Mouse (Mus musculus): ENCODE measurements around the gene Lgals3. TPM values are rescaled to one million over a fixed set of nuclear protein-coding genes. Genes with fewer than 3 reads are reported as not detected.

Lgals3 gene
- polyA plus RNA-seq, 1 experiment = 3.7 TPM

DNA sequence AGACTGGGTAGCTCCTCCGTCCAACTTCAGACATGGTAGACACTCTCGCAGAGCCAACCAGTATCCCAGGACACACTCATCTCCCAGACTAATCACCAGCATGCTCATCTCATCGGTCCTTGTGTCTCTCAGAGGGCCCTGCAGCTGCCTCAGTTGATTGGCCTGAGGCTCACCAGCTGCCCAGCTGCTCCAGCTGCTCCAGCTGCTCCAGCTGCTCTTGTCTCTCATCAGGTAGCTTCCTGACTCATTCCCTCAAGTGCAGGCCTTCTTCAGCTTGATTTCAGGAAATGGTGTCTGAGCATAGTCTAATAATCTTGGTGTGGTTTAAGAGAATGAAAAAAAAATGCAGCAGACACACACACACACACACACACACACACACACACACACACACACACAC is 10.9 kb upstream of the Lgals3 start:
- DNase-seq = no peak
- 86% methylated on average over 3 of the region's 3 CpGs for WGBS
- no peak for TF ChIP-seq CTCF (IDR thresholded peaks at IDR 0.05; ENCODE audit: borderline replicate concordance, insufficient read depth, low read depth, low read length)
- TF ChIP-seq POLR2A (IDR thresholded peaks at IDR 0.05; ENCODE audit: borderline replicate concordance, insufficient read depth, low read length) = no peak
- Histone ChIP-seq H3K27ac (ENCODE audit: insufficient read depth, low read length) (no peak overlapping the region), H3K4me3 (replicated peaks; ENCODE audit: insufficient read depth, low read depth, low read length) (no peak overlapping the region), H3K4me1 (ENCODE audit: control insufficient read depth, insufficient read depth, low read length) (no peaks in the 10 kb centered on the region), H3K27me3 (ENCODE audit: control insufficient read depth, insufficient read depth, low read length) (no peaks in the 10 kb centered on the region; the same call in 1 of the 2 replicates)

DNA sequence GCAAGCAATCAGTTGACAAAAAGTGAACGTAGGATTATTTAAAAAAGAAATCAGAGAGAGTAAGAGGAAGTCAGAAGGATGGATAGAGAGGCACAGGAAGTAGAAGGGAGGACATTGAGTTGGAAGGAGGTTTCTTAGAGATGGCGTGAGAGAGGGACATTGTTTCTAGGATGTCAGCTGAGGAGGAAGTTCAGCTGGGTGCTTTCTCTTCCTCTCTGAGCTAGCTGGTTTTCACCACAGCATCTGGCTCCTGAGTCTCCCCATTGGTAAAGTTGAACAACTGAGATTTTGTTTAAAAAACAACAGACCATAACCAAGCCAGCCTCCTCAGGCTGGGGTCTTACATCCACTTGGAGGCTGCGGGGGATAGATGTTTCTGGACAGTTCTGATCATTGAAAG is 7.9 kb upstream of the Lgals3 start:
- H3K27ac ChIP-seq (ENCODE audit: insufficient read depth, low read length) = no peak overlapping the region

DNA sequence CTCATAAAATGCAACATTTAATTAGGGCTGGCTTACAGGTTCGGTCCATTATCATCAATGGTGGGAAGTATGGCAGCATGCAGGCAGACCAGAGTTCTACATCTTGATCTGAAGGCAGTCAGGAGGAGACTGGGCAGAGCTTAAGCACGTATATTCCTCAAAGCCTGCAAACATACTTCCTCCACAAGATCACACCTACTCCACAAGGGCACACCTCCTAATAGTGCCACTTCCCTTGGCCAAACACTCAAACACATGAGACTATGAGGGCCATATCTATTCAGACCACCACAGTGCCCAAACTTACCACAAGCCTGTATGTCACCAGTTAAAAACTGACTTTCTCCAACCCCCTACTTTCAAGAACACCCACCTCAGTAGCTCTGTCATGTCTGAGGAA is 6.1 kb upstream of the Lgals3 start:
- Histone ChIP-seq H3K4me3 (replicated peaks; ENCODE audit: insufficient read depth, low read depth, low read length) (no peak overlapping the region), H3K4me1 (ENCODE audit: control insufficient read depth, insufficient read depth, low read length) (no peaks in the 10 kb centered on the region), H3K27ac (ENCODE audit: insufficient read depth, low read length) (no peak overlapping the region), H3K27me3 (ENCODE audit: control insufficient read depth, insufficient read depth, low read length) (no peaks in the 10 kb centered on the region; the same call in 1 of the 2 replicates)
- WGBS = 93% methylated on average over 2 of the region's 2 CpGs
- no peak for DNase-seq
- no peak for TF ChIP-seq CTCF (IDR thresholded peaks at IDR 0.05; ENCODE audit: borderline replicate concordance, insufficient read depth, low read depth, low read length)
- no peak for TF ChIP-seq POLR2A (IDR thresholded peaks at IDR 0.05; ENCODE audit: borderline replicate concordance, insufficient read depth, low read length)

More for the DNA sequence above, 7.9 kb upstream of the Lgals3 start:
- WGBS = 77% methylated on average over 3 of the region's 3 CpGs
- DNase-seq = no peak
- Histone ChIP-seq H3K4me1 (ENCODE audit: control insufficient read depth, insufficient read depth, low read length) (no peaks in the 10 kb centered on the region), H3K4me3 (replicated peaks; ENCODE audit: insufficient read depth, low read depth, low read length) (no peak overlapping the region), H3K27me3 (ENCODE audit: control insufficient read depth, insufficient read depth, low read length) (no peaks in the 10 kb centered on the region; the same call in 1 of the 2 replicates)
- TF ChIP-seq POLR2A (IDR thresholded peaks at IDR 0.05; ENCODE audit: borderline replicate concordance, insufficient read depth, low read length) = no peak
- no peak for TF ChIP-seq CTCF (IDR thresholded peaks at IDR 0.05; ENCODE audit: borderline replicate concordance, insufficient read depth, low read depth, low read length)

DNA sequence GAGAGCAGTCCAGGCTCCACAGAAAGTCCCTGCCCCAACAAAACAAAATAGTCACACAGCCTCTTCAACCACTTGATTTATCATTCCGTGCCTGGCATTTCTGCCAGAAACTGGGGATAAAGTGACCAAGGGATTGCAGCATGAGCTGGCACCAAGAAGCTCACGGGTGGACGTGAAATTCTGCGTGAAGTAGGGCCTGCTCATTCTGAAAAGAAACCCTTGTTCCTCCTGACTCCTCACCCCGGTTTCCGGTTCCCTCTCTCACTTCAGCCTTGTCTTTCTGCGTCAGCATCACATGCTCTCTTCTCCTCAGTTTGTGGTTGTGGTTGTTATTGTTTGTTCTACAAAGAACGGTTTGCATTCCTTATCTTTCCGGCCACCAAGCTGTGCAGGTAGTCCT is 5.7 kb upstream of the Lgals3 start:
- TF ChIP-seq CTCF (IDR thresholded peaks at IDR 0.05; ENCODE audit: borderline replicate concordance, insufficient read depth, low read depth, low read length) = no peak
- Histone ChIP-seq H3K27me3 (ENCODE audit: control insufficient read depth, insufficient read depth, low read length) (no peaks in the 10 kb centered on the region; the same call in 1 of the 2 replicates), H3K4me1 (ENCODE audit: control insufficient read depth, insufficient read depth, low read length) (no peaks in the 10 kb centered on the region; the same call in 1 of the 2 replicates), H3K27ac (ENCODE audit: insufficient read depth, low read length) (no peak overlapping the region), H3K4me3 (replicated peaks; ENCODE audit: insufficient read depth, low read depth, low read length) (no peak overlapping the region)
- DNase-seq = no peak
- WGBS = 82% methylated on average over 9 of the region's 9 CpGs

DNA sequence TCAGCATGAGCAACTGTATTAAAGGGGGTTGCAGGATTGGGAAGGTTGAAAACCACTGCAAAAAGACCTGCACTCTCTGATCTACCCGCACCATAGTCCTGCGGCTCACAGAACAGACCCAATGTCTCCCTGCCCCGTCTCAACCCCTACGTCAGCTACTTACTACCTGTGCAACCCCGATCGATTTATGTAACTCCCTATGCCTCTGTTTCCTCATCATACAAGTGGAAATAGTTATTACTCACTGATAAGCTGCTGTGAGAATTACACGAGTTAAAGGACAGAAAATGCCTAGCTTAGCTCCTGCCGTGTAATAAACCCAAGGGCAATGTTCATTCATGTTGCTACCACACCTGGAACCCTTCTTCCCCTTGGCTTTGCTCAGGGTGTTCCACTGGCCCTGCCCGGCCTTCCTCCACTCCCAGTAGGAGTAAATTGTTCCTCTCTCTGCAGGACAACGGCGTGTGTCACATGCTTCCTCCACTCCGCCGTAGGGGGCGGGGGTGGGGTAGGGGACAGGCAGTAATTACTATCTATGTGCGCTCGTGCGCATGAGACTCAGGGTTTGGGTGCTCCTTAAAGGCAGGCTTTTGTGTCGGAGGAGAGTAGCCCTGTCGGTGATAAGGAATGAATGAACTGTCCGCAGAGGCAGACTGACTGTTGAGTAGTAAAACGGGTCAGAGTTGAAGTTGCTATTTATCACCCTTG is 2.7 kb upstream of the Lgals3 start:
- DNase-seq = no peak
- Histone ChIP-seq H3K4me1 (ENCODE audit: control insufficient read depth, insufficient read depth, low read length) (peaks cover 5% of the 10 kb centered on the region), H3K27me3 (ENCODE audit: control insufficient read depth, insufficient read depth, low read length) (peaks cover 2% of the 10 kb centered on the region; the same call in 1 of the 2 replicates), H3K4me3 (replicated peaks; ENCODE audit: insufficient read depth, low read depth, low read length) (no peak overlapping the region), H3K27ac (ENCODE audit: insufficient read depth, low read length) (no peak overlapping the region)
- WGBS = 51% methylated on average over 21 of the region's 21 CpGs
- no peak for TF ChIP-seq CTCF (IDR thresholded peaks at IDR 0.05; ENCODE audit: borderline replicate concordance, insufficient read depth, low read depth, low read length)
- TF ChIP-seq POLR2A (IDR thresholded peaks at IDR 0.05; ENCODE audit: borderline replicate concordance, insufficient read depth, low read length) = no peak

DNA sequence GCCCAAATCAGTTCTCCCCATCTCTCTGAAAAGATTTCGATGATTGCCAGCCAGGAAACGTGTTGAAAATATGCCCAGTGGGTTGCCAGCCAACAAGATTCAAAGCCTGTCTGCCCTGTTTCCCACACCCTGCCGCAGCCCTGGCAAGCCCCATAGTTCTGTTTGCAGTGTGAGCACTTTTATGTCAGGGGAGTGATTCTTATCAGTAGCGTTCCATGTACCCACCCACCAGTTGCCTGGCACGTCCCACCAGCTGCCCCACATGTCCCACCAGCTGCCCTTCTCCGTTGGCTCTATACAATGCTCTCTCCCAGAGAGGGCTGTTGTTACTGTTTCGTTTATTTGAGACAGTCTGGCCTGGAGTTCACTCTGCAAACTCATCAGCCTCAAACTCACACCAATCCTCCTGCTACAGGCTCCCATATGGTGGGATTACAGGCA is 650 bp upstream of the Lgals3 start:
- Histone ChIP-seq H3K4me3 (replicated peaks; ENCODE audit: insufficient read depth, low read depth, low read length) (no peak overlapping the region), H3K27ac (ENCODE audit: insufficient read depth, low read length) (no peak overlapping the region), H3K27me3 (ENCODE audit: control insufficient read depth, insufficient read depth, low read length) (0 out of 2 replicates have a peak, but pooled peaks cover 2% of the 10 kb centered on the region), H3K4me1 (ENCODE audit: control insufficient read depth, insufficient read depth, low read length) (peaks cover 5% of the 10 kb centered on the region)
- 3% methylated on average over 7 of the region's 7 CpGs for WGBS
- peak; percentile 46 to 50 for DNase-seq
- TF ChIP-seq CTCF (IDR thresholded peaks at IDR 0.05; ENCODE audit: borderline replicate concordance, insufficient read depth, low read depth, low read length) = no peak
- no peak for TF ChIP-seq POLR2A (IDR thresholded peaks at IDR 0.05; ENCODE audit: borderline replicate concordance, insufficient read depth, low read length)

DNA sequence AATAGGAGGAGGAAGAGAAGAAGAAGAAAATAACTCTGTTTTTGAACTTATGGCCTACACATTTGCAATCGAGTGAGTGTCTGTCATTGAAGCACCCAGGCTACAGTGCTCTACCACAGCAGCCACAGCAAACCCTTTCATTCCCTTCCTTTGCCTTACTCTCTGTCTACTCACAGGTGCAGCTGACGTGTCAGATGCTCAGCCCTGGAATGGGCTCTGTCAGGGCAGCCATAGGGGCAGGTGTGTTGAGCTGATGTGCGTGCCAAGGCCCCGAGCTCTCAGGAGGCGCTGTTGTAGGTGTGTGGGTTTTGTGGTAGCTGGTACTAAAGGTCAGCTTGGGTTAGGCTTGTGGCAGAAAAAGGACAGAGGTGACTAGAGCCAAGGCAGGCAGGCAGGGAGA is 2.2 kb downstream of the Lgals3 start:
- 91% methylated on average over 5 of the region's 5 CpGs for WGBS
- Histone ChIP-seq H3K4me1 (ENCODE audit: control insufficient read depth, insufficient read depth, low read length) (peaks cover 11% of the 10 kb centered on the region), H3K27me3 (ENCODE audit: control insufficient read depth, insufficient read depth, low read length) (peaks cover 2% of the 10 kb centered on the region; the same call in 1 of the 2 replicates), H3K4me3 (replicated peaks; ENCODE audit: insufficient read depth, low read depth, low read length) (no peak overlapping the region), H3K27ac (ENCODE audit: insufficient read depth, low read length) (no peak overlapping the region)
- DNase-seq = no peak
- no peak for TF ChIP-seq POLR2A (IDR thresholded peaks at IDR 0.05; ENCODE audit: borderline replicate concordance, insufficient read depth, low read length)
- no peak for TF ChIP-seq CTCF (IDR thresholded peaks at IDR 0.05; ENCODE audit: borderline replicate concordance, insufficient read depth, low read depth, low read length)

DNA sequence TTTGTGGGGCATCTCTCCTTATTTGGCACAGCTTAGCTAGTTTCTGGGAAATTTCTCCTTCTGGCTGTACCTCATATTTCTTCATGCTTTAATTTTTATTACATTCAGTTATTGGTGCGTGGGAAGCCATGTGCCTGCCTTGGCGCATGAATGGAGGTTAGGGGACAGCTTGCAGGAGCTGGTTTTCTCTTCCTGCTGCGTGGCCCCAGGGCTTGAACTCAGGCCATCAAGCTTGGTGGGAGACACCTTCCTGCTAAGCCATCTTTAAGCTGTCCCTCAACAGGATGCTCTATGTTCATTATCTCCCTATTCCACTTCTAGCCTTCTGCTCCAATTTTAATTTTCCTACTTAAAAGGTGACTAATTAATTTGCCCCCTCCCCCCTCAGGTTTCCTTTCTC is 3.2 kb downstream of the Lgals3 start:
- Histone ChIP-seq H3K4me1 (ENCODE audit: control insufficient read depth, insufficient read depth, low read length) (peaks cover 11% of the 10 kb centered on the region), H3K27ac (ENCODE audit: insufficient read depth, low read length) (no peak overlapping the region), H3K4me3 (replicated peaks; ENCODE audit: insufficient read depth, low read depth, low read length) (no peak overlapping the region), H3K27me3 (ENCODE audit: control insufficient read depth, insufficient read depth, low read length) (peaks cover 2% of the 10 kb centered on the region; the same call in 1 of the 2 replicates)
- DNase-seq = peak in 1 of 2 experiments; percentile 19
- 31% methylated on average over 3 of the region's 3 CpGs for WGBS
- TF ChIP-seq POLR2A (IDR thresholded peaks at IDR 0.05; ENCODE audit: borderline replicate concordance, insufficient read depth, low read length) = no peak
- TF ChIP-seq CTCF (IDR thresholded peaks at IDR 0.05; ENCODE audit: borderline replicate concordance, insufficient read depth, low read depth, low read length) = no peak

All from cerebellum, adult 2 months (tissue).